Mouse (Mus musculus) cortical plate, adult 2 months (tissue): ENCODE measurements around the gene Cfap54.

ENCODE experiments used
- CTCF ChIP-seq: fragments of 200-500 bp; IDR thresholded peaks from 2 replicates; pipeline ENCODE4 v1.5.1; 2011; ENCODE audit warnings: mild to moderate bottlenecking, control low read depth, low read length; ENCODE audit not compliant: insufficient read depth; ENCODE audit errors: extremely low read depth
- POLR2A ChIP-seq: fragments of 200-500 bp; IDR thresholded peaks from 2 replicates; pipeline ENCODE4 v1.6.1; 2011; ENCODE audit warnings: mild to moderate bottlenecking, low read length, control low read depth; ENCODE audit not compliant: insufficient read depth; ENCODE audit errors: extremely low read depth

DNA sequence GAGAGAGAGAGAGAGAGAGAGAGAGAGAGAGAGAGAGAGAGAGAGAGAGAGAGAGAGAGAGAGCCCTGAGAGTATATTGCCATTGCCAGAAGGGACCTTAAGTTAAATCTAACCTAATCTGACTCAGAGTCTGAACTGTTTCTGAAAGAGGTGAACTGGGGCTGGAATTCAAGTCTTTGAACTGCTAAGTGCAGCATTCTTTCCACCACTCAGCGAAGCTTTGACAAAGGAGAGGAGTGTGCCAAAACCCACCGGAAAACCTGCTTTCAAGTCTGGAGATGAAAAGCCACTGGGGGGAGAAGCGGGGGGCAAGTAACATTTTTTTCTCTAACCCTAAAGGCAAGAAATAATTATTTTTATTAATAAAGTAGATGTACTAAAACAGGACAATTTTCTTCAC is 30.8 kb downstream of the Cfap54 start:
- TF ChIP-seq POLR2A (no peak), CTCF (no peak)
